Mouse (Mus musculus): ENCODE data around the gene Jup. TPM values are rescaled to one million over a fixed set of nuclear protein-coding genes. Genes with fewer than 3 reads are reported as not detected.
"Not testable (repeated sequence)": the region's sequence is repeated elsewhere in the genome, so short reads cannot be mapped to it uniquely, and the experiment has no call there.

Jup gene
- polyA plus RNA-seq, 1 experiment from 2014 or later = 37.6 TPM

DNA sequence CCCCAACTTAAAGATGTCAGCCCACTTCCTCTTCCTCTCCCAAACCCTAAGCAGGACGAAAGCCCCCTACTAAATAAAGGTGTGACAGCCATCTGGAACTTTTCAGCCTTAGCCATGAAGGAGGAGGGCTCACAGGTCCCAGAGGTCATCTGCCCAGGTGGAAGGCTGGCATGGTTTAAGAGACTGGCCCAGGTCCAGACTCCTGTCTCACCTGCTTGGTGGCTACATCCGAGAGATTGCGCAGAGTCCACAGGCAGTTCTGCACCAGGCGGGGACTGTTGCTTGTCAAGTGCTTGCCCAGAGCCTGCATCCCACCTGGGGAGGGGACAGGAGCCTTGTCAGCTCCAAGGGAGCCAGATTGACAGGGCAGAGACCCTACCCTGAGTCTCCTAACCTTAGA is 18.3 kb downstream of the Jup start:
- Histone ChIP-seq H3K4me2 (no peak overlapping the region), H3K9ac (no peak overlapping the region), H3K9me3 (no peaks in the 10 kb centered on the region), H3K27me3 (no peaks in the 10 kb centered on the region), H3K27ac (no peak overlapping the region), H3K4me1 (no peaks in the 10 kb centered on the region), H3K36me3 (replicated peaks) (peaks cover 48% of the 10 kb centered on the region), H3K4me3 (replicated peaks) (no peak overlapping the region)
- ATAC-seq (ENCODE audit: low FRiP score) = no peak
- WGBS = 88% methylated on average over 4 of the region's 4 CpGs

GRCm38 (mm10) chr11:100378446-100378845 is 19.1 kb downstream of the Jup start:
- Histone ChIP-seq H3K9me3 (no peaks in the 10 kb centered on the region), H3K4me1 (no peaks in the 10 kb centered on the region), H3K27ac (no peak overlapping the region), H3K9ac (no peak overlapping the region), H3K36me3 (replicated peaks) (peaks cover 48% of the 10 kb centered on the region), H3K4me2 (no peak overlapping the region), H3K4me3 (replicated peaks) (no peak overlapping the region), H3K27me3 (no peaks in the 10 kb centered on the region)
- WGBS = 88% methylated on average over 5 of the region's 5 CpGs
- no peak for ATAC-seq (ENCODE audit: low FRiP score)

GRCm38 (mm10) chr11:100377989-100378388 is 19.6 kb downstream of the Jup start:
- Histone ChIP-seq H3K9ac (no peak overlapping the region), H3K36me3 (replicated peaks) (peaks cover 47% of the 10 kb centered on the region), H3K4me2 (no peak overlapping the region), H3K27me3 (no peaks in the 10 kb centered on the region), H3K27ac (no peak overlapping the region), H3K4me3 (replicated peaks) (no peak overlapping the region), H3K4me1 (no peaks in the 10 kb centered on the region), H3K9me3 (no peaks in the 10 kb centered on the region)
- ATAC-seq (ENCODE audit: low FRiP score) = no peak
- 94% methylated on average over 14 of the region's 14 CpGs for WGBS

- ATAC-seq (ENCODE audit: low FRiP score) = no peak
- no peak overlapping the region for H3K9ac ChIP-seq
These were observed 20.7 kb downstream of the Jup start for GRCm38 (mm10) chr11:100376746-100377389.

DNA sequence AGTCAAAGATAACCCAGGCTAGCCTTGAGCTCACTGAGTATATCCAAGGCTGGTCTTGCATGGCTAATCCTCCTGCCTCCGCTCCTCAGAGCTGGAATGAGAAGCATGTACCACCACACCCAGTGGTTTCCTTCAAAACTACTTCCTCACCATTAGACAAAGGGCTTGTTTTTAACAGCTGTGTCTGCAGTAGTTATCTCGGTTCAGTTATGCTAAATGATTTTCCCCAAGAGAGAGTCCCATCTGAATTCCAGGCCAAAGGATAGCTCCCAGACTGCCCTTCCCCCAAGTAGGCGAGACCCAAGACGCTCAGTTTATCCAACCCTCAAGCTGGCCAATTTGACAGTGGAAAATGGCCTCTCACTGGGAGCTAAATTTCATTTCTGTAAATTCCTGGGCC is 21.6 kb downstream of the Jup start:
- Histone ChIP-seq H3K4me3 (replicated peaks) (no peak overlapping the region), H3K9me3 (no peaks in the 10 kb centered on the region), H3K27me3 (no peaks in the 10 kb centered on the region), H3K27ac (no peak overlapping the region), H3K36me3 (replicated peaks) (peaks cover 34% of the 10 kb centered on the region), H3K4me1 (peaks cover 9% of the 10 kb centered on the region), H3K4me2 (no peak overlapping the region), H3K9ac (no peak overlapping the region)
- WGBS = 84% methylated on average over 4 of the region's 4 CpGs
- ATAC-seq (ENCODE audit: low FRiP score) = no peak

More at GRCm38 (mm10) chr11:100376746-100377389, 20.7 kb downstream of the Jup start:
- Histone ChIP-seq H3K4me1 (peaks cover 8% of the 10 kb centered on the region), H3K4me2 (no peak overlapping the region), H3K9me3 (no peaks in the 10 kb centered on the region), H3K27ac (no peak overlapping the region), H3K27me3 (no peaks in the 10 kb centered on the region), H3K4me3 (replicated peaks) (no peak overlapping the region), H3K36me3 (replicated peaks) (peaks cover 39% of the 10 kb centered on the region)
- 92% methylated on average over 21 of the region's 21 CpGs for WGBS

- Histone ChIP-seq H3K9me3 (no peaks in the 10 kb centered on the region), H3K36me3 (replicated peaks) (peaks cover 31% of the 10 kb centered on the region), H3K27ac (no peak overlapping the region), H3K4me2 (no peak overlapping the region), H3K4me3 (replicated peaks) (no peak overlapping the region), H3K4me1 (peaks cover 9% of the 10 kb centered on the region), H3K27me3 (no peaks in the 10 kb centered on the region), H3K9ac (no peak overlapping the region)
- 88% methylated on average over 9 of the region's 9 CpGs for WGBS
- no peak for ATAC-seq (ENCODE audit: low FRiP score)
These were observed 22.4 kb downstream of the Jup start for GRCm38 (mm10) chr11:100375127-100375526.

DNA sequence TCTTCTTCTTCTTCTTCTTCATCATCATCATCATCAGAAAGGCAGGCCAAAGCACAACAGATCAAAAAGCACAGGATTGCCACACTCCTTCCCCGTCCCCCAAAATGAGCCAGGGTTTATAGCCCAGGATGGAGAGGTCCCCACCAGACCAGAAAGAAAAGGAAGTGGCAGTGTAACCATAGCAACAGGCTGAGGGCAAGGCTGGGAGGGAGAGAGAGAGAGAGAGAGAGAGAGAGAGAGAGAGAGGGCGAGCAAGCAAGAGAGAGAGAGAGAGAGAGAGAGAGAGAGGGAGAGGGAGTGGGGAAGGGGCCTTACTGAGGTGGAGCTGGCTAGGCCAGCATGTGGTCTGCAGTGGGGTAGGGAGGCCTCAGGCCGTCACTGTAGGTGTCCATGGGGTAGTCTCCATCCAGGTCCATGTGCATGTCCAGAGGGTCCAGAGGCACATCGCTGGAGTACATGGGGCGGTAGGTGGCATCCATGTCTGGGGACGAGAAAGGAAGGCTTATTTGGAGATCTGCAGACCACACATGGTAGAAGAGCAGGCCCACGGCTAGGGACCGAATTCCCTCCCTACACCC is 25.5 kb downstream of the Jup start:
- Histone ChIP-seq H3K36me3 (replicated peaks) (peaks cover 12% of the 10 kb centered on the region), H3K27ac (0 out of 2 replicates have a peak overlapping the region, but pooled peaks have one; percentile 13), H3K9me3 (no peaks in the 10 kb centered on the region), H3K27me3 (no peaks in the 10 kb centered on the region), H3K4me2 (no peak overlapping the region), H3K4me3 (replicated peaks) (no peak overlapping the region), H3K4me1 (peaks cover 9% of the 10 kb centered on the region), H3K9ac (no peak overlapping the region)
- 66% methylated on average over 7 of the region's 8 CpGs for WGBS
- ATAC-seq (ENCODE audit: low FRiP score) = 0 out of 2 replicates have a peak, but pooled peaks have one; percentile 23

DNA sequence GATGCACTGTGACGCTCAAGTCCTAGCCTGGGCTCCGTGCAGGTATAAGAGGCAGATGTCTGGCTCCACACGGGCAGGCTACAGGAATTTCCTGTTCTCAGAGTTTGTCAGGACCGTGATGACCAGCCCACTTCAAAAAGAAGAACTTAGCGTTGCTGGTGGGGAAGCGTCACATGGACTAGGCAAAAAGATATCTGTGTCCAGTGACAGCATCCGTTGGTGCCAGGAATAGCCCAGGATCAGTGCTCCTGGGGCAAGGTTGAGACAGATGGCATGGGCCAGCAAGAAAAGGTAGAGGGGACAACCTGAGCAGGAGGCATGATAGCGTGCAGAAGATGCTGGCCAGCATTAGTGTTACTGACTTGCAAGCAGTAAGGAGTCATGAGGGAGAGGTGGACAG is 27.7 kb downstream of the Jup start:
- no peak overlapping the region for H3K4me3 ChIP-seq (replicated peaks)
- WGBS = 83% methylated on average over 8 of the region's 8 CpGs
- H3K9me3 ChIP-seq = no peaks in the 10 kb centered on the region
- H3K27me3 ChIP-seq = 0 out of 2 replicates have a peak, but pooled peaks cover 3% of the 10 kb centered on the region
- no peak for ATAC-seq (ENCODE audit: low FRiP score)
- peaks cover 4% of the 10 kb centered on the region for H3K36me3 ChIP-seq (replicated peaks)
- no peak overlapping the region for H3K4me2 ChIP-seq
- no peak overlapping the region for H3K27ac ChIP-seq
- H3K9ac ChIP-seq = no peak overlapping the region
- peaks cover 9% of the 10 kb centered on the region for H3K4me1 ChIP-seq

DNA sequence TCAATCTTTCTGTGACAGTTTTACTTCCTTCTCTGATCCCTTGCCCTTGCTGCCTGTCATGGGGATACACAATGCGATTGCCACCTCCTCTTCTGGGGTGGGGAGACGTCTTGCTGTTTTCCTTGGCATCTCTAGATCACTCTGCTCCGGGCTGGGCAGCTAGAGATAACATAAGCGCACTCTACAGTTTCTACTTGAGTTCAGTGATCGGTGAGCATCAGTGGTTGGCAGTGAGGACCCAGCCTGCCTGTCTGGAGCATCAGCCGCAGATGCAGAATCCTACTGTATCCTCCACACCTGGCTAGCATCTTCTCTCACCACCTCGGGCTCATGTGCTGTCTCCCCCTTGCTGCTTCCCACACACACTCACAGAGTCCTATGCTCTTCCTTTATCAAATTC is 28.4 kb downstream of the Jup start:
- H3K36me3 ChIP-seq (replicated peaks) = peaks cover 3% of the 10 kb centered on the region
- H3K9ac ChIP-seq = no peak overlapping the region
- H3K4me1 ChIP-seq = peaks cover 9% of the 10 kb centered on the region
- H3K9me3 ChIP-seq = no peaks in the 10 kb centered on the region
- no peak for ATAC-seq (ENCODE audit: low FRiP score)
- H3K4me3 ChIP-seq (replicated peaks) = no peak overlapping the region
- no peak overlapping the region for H3K4me2 ChIP-seq
- 78% methylated on average over 7 of the region's 7 CpGs for WGBS
- 0 out of 2 replicates have a peak, but pooled peaks cover 3% of the 10 kb centered on the region for H3K27me3 ChIP-seq
- H3K27ac ChIP-seq = no peak overlapping the region

- Histone ChIP-seq H3K36me3 (replicated peaks) (no peaks in the 10 kb centered on the region), H3K4me2 (no peak overlapping the region), H3K4me1 (0 out of 2 replicates have a peak, but pooled peaks cover 4% of the 10 kb centered on the region), H3K27me3 (peaks cover 30% of the 10 kb centered on the region), H3K27ac (no peak overlapping the region), H3K4me3 (replicated peaks) (no peak overlapping the region), H3K9me3 (no peaks in the 10 kb centered on the region), H3K9ac (no peak overlapping the region)
- 21% methylated on average over 12 of the region's 12 CpGs for WGBS
- peak; percentile 36; the same call in 1 of the 2 replicates for ATAC-seq (ENCODE audit: low FRiP score)
These were observed 34.5 kb downstream of the Jup start for GRCm38 (mm10) chr11:100362979-100363562.

DNA sequence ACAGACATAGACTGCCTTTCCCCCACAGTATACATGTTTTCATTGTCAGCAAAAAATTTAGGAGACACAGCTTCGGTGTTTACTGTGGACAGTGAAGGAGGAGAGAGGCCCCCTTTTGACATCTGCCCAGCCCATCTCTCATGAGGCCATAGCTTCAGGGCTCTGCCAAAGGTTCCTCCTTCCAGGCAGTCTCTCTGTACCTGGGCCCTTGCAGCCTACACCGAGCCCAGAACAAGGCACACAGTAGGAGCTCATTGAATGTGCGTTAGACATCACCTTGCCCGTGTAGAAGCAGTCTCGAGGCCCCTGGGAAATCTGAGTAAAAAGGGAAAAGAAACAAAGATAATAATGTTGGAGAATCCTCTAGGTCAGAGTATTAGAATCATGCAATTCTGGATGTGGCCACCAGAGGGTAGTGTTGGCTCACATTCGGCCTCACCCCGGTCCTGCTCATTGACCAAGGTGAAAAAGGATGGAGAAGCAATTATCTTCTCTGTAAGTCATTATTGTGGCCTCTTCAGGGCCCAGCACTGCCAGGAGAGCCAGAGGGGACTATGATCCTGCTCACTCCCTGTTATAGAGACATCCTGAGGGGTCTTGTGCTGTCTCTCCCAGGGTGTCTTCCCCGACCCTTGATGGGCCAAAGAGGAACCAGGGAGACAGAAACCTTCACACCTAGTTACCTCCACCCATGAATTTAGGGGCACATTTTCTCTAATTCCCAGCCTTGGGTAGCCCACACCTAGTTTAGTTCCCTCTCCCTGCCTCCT is 35.2 kb downstream of the Jup start:
- Histone ChIP-seq H3K27ac (no peak overlapping the region), H3K4me3 (replicated peaks) (no peak overlapping the region), H3K4me2 (no peak overlapping the region), H3K4me1 (0 out of 2 replicates have a peak, but pooled peaks cover 4% of the 10 kb centered on the region), H3K9ac (no peak overlapping the region; the same call in 1 of the 2 replicates), H3K36me3 (replicated peaks) (no peaks in the 10 kb centered on the region), H3K27me3 (peaks cover 34% of the 10 kb centered on the region), H3K9me3 (no peaks in the 10 kb centered on the region)
- peak; percentile 59; the same call in 1 of the 2 replicates for ATAC-seq (ENCODE audit: low FRiP score)
- 15% methylated on average over 8 of the region's 8 CpGs for whole genome bisulfite sequencing

- not testable (repeated sequence) for H3K9me3 ChIP-seq; H3K36me3 ChIP-seq (replicated peaks); ATAC-seq (ENCODE audit: low FRiP score); H3K4me3 ChIP-seq (replicated peaks); H3K9ac ChIP-seq; H3K27ac ChIP-seq; H3K4me2 ChIP-seq
- H3K27me3 ChIP-seq = peaks cover 38% of the 10 kb centered on the region
- peaks cover 10% of the 10 kb centered on the region for H3K4me1 ChIP-seq
- no CpG with 5 or more reads among the region's 13 CpGs for WGBS
These were observed 36.5 kb downstream of the Jup start for GRCm38 (mm10) chr11:100361059-100361458.

Measured in forebrain, embryonic 12.5 days (tissue).